Mouse (Mus musculus) myocyte (in vitro differentiated cells): Measurements from ENCODE around the gene Pdcd5. TPM values are rescaled to one million over a fixed set of nuclear protein-coding genes. Genes with fewer than 3 reads are reported as not detected.

ENCODE experiments used
- H3K27me3 ChIP-seq: one replicate; pipeline ENCODE4 v1.6.1; 2011; ENCODE audit not compliant: control insufficient read depth, insufficient read depth, insufficient read length
- H3K36me3 ChIP-seq: one replicate; pipeline ENCODE4 v1.6.1; 2011; ENCODE audit not compliant: control insufficient read depth, insufficient read depth
- H3K4me2 ChIP-seq: one replicate; pipeline ENCODE4 v1.6.1; 2011; ENCODE audit warnings: low read depth, control low read depth
- H3K4me3 ChIP-seq: one replicate; pipeline ENCODE4 v1.5.1; 2011; ENCODE audit warnings: mild to moderate bottlenecking, control low read depth, moderate library complexity
- H3K79me2 ChIP-seq: one replicate; pipeline ENCODE4 v1.6.1; 2011; ENCODE audit not compliant: control insufficient read depth, insufficient read depth
- H3ac ChIP-seq: one replicate; pipeline ENCODE4 v1.6.1; 2011; ENCODE audit not compliant: control insufficient read depth, insufficient read length
- CEBPB ChIP-seq: IDR thresholded peaks from 2 replicates; pipeline ENCODE4 v1.6.1; 2011; ENCODE audit warnings: mild to moderate bottlenecking, moderate library complexity; ENCODE audit not compliant: poor library complexity, insufficient read depth, severe bottlenecking
- E2F4 ChIP-seq: IDR thresholded peaks from one replicate; pipeline ENCODE4 v1.6.1; 2011; ENCODE audit warnings: mild to moderate bottlenecking, control low read depth, moderate library complexity; ENCODE audit not compliant: insufficient read depth
- MAX ChIP-seq: IDR thresholded peaks from one replicate; pipeline ENCODE4 v1.6.1; 2011; ENCODE audit warnings: low read depth, mild to moderate bottlenecking, control low read depth
- MYOD1 ChIP-seq, 3 experiments: IDR thresholded peaks; one replicate each; pipeline ENCODE4 v1.6.1; 2011; ENCODE audit warnings: control low read depth in 2 of 3, low read depth in 2 of 3, mild to moderate bottlenecking in 2 of 3, moderate library complexity in 1 of 3; ENCODE audit not compliant: insufficient read length in 2 of 3, control insufficient read depth in 1 of 3
- MYOG ChIP-seq, 3 experiments: IDR thresholded peaks; one replicate each; pipeline ENCODE4 v1.6.1; 2011; ENCODE audit warnings: control low read depth in 2 of 3, low read depth in 2 of 3, mild to moderate bottlenecking in 2 of 3; ENCODE audit not compliant: insufficient read length in 2 of 3, control insufficient read depth in 1 of 3, insufficient read depth in 1 of 3
- POLR2A ChIP-seq: IDR thresholded peaks from one replicate; pipeline ENCODE4 v1.6.1; 2011; ENCODE audit warnings: low read depth, mild to moderate bottlenecking, control low read depth, moderate library complexity; ENCODE audit not compliant: insufficient read length
- POLR2AphosphoS2 ChIP-seq: IDR thresholded peaks from one replicate; pipeline ENCODE4 v1.6.1; 2011; ENCODE audit warnings: low read depth, control low read depth; ENCODE audit not compliant: insufficient read length
- REST ChIP-seq: IDR thresholded peaks from one replicate; pipeline ENCODE4 v1.6.1; 2011; ENCODE audit warnings: mild to moderate bottlenecking, control low read depth, moderate library complexity; ENCODE audit not compliant: insufficient read depth, insufficient read length
- SRF ChIP-seq: IDR thresholded peaks from one replicate; pipeline ENCODE4 v1.6.1; 2011; ENCODE audit warnings: low read depth; ENCODE audit not compliant: control insufficient read depth, insufficient read length
- TCF12 ChIP-seq: IDR thresholded peaks from one replicate; pipeline ENCODE4 v1.6.1; 2011; ENCODE audit warnings: mild to moderate bottlenecking, control low read depth; ENCODE audit not compliant: poor library complexity, insufficient read depth, severe bottlenecking
- TCF3 ChIP-seq: IDR thresholded peaks from one replicate; pipeline ENCODE4 v1.6.1; 2011; ENCODE audit warnings: low read depth, control low read depth; ENCODE audit not compliant: insufficient read length
- USF1 ChIP-seq: IDR thresholded peaks from one replicate; pipeline ENCODE4 v1.6.1; 2011; ENCODE audit warnings: low read depth, mild to moderate bottlenecking, control low read depth, moderate library complexity
- polyA plus RNA-seq: library from polyadenylated mRNA; unstranded; fragments of >200 nt; fragmentation: generic; extraction: Trizol; gene quantifications from one replicate; pipeline ENCODE4 v1.2.1, GENCODE M21; 2012; ENCODE audit warnings: missing spikeins

Pdcd5 gene
- polyA plus RNA-seq, 1 experiment: 160 TPM

DNA sequence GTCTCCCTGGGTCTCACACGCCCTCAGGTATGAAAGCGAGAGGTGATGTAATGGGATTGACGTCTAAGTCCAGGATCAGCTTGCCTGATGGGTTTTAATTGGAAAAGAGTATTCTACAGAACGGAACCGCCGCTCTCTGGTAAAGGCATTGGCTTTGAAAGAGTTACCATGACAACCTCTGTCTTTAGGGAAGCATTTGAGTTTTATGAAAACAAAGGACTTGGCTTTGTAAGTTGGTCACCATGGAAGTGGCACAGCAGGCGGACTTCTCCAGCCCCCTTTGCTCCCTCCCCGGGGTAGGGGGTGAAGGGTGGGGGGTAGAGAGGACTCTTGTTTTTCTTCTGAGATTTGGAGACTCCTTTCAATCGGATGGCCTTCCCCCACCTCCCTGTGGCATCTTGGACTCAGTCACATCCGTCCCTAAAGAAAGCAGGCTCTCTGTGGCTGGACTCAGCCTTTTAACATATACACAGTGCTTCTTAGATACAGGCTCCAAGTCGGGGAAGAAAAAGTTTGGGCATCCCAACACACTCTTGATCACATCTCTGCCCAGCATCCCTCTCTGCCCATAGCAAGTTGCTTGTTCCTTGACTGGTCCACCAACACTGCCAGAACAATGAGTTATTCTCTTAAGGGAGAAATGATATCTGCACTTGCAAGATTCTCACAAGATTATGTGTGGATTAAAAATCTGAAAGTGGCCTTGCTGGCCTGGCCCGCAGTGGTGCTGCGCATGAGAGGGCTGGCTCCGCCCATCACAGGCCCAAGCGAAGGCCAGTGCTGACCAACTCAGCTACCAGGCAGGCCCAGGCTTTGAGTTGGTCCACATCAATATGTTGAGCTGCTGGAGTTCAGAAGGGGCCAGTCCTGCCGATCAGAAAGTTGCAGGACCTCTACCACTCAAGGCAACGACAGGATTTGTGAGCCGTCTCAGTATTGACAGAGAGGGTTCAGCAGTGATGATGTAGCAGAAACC is 21.0 kb upstream of the Pdcd5 start:
- no peaks in the 10 kb centered on the region for H3K36me3 ChIP-seq
- H3K79me2 ChIP-seq: no peaks in the 10 kb centered on the region
- H3K27me3 ChIP-seq: no peaks in the 10 kb centered on the region
- no peak for TF ChIP-seq POLR2AphosphoS2
- no peak for TF ChIP-seq POLR2A
- no peak for TF ChIP-seq E2F4
- no peak for TF ChIP-seq SRF
- no peak for TF ChIP-seq MAX
- no peak for TF ChIP-seq TCF12
- TF ChIP-seq REST: no peak
- TF ChIP-seq CEBPB: no peak
- TF ChIP-seq MYOD1 (IDR thresholded peaks at IDR 0.05; ENCODE audit: control insufficient read depth in 1 of 3, insufficient read length in 2 of 3, low read depth in 2 of 3): no peak
- no peak overlapping the region for H3K4me3 ChIP-seq
- H3ac ChIP-seq: no peak overlapping the region
- H3K4me2 ChIP-seq: no peak overlapping the region

DNA sequence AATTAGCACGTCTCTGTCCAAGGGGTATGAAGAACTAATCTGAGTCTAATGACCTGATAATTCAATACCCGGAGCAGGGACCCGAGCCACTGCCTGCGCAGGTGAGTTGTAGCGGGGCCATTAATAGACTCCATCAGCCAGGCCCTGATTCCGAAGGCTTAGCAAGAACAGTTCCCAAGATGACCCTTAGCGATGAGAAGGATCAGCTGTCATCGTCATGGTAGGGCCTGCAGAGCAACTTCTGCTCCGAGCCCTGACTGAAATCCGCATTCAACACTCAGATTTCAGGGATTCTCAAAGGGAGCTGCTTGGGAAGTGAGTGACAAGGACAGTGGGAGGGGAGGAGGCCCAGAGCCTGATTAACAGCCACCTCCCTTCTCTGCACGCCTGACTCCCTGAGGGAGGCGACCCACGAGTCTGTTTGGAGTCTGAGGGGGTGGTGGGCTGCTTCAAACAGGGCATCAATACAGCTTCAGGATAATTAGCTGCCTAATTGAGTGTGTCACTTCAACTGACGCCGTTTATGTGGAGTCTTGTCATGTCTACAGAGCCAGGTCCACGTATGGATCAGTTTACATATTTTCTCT is 16.6 kb upstream of the Pdcd5 start:
- Histone ChIP-seq H3ac (no peak overlapping the region), H3K79me2 (no peaks in the 10 kb centered on the region)

GRCm38 (mm10) chr7:35659173-35659572 is 11.9 kb upstream of the Pdcd5 start:
- Histone ChIP-seq H3K4me3 (no peak overlapping the region), H3ac (no peak overlapping the region), H3K36me3 (no peaks in the 10 kb centered on the region), H3K4me2 (no peak overlapping the region), H3K79me2 (no peaks in the 10 kb centered on the region), H3K27me3 (peaks cover 10% of the 10 kb centered on the region)
- TF ChIP-seq POLR2AphosphoS2 (no peak), E2F4 (no peak), TCF3 (no peak), MAX (no peak), SRF (no peak), POLR2A (no peak), REST (no peak), MYOD1 (IDR thresholded peaks at IDR 0.05; ENCODE audit: control insufficient read depth in 1 of 3, insufficient read length in 2 of 3, low read depth in 2 of 3) (no peak), CEBPB (no peak), USF1 (no peak), MYOG (IDR thresholded peaks at IDR 0.05; ENCODE audit: control insufficient read depth in 1 of 3, insufficient read depth in 1 of 3, insufficient read length in 2 of 3, low read depth in 2 of 3) (no peak), TCF12 (no peak)

More for the DNA sequence above, 16.6 kb upstream of the Pdcd5 start:
- H3K4me2 ChIP-seq: no peak overlapping the region
- H3K4me3 ChIP-seq: no peak overlapping the region
- no peaks in the 10 kb centered on the region for H3K36me3 ChIP-seq
- H3K27me3 ChIP-seq: no peaks in the 10 kb centered on the region
- no peak for TF ChIP-seq TCF12
- TF ChIP-seq CEBPB: no peak
- TF ChIP-seq POLR2A: no peak
- no peak for TF ChIP-seq MYOG (IDR thresholded peaks at IDR 0.05; ENCODE audit: control insufficient read depth in 1 of 3, insufficient read depth in 1 of 3, insufficient read length in 2 of 3, low read depth in 2 of 3)
- no peak for TF ChIP-seq REST
- TF ChIP-seq MYOD1 (IDR thresholded peaks at IDR 0.05; ENCODE audit: control insufficient read depth in 1 of 3, insufficient read length in 2 of 3, low read depth in 2 of 3): no peak
- TF ChIP-seq MAX: no peak
- TF ChIP-seq TCF3: no peak
- TF ChIP-seq USF1: no peak
- no peak for TF ChIP-seq E2F4
- TF ChIP-seq POLR2AphosphoS2: no peak
- TF ChIP-seq SRF: no peak

DNA sequence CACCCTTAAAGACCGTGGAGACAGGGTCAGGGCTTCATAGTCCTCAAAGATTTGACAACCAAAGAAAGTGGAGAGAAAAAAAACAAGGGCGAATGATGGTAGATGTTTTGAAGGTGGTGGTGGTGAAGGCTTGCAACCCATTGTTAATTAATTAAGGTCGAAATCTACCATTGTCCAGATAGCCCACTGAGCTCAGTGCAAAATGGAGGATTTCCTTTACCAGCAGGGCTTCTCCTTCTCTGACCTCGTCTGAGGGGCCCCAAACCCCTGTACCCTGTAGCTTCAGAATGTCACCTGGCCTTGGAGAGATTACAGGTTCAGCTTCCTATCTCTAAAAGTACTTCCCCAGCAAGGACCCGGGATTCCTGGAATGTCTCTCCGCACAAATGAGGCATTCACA is 10.5 kb upstream of the Pdcd5 start:
- no peak overlapping the region for H3K4me3 ChIP-seq
- H3ac ChIP-seq: no peak overlapping the region
- H3K79me2 ChIP-seq: no peaks in the 10 kb centered on the region
- H3K4me2 ChIP-seq: no peak overlapping the region
- TF ChIP-seq TCF3 (no peak), MYOD1 (IDR thresholded peaks at IDR 0.05; ENCODE audit: control insufficient read depth in 1 of 3, insufficient read length in 2 of 3, low read depth in 2 of 3) (no peak), USF1 (no peak), REST (no peak), MYOG (IDR thresholded peaks at IDR 0.05; ENCODE audit: control insufficient read depth in 1 of 3, insufficient read depth in 1 of 3, insufficient read length in 2 of 3, low read depth in 2 of 3) (no peak), MAX (no peak), E2F4 (no peak)
- no peaks in the 10 kb centered on the region for H3K36me3 ChIP-seq
- H3K27me3 ChIP-seq: peaks cover 14% of the 10 kb centered on the region
